Mouse (Mus musculus) ES-Bruce4 (cell line): ENCODE measurements around the gene Rora. TPM values are rescaled to one million over a fixed set of nuclear protein-coding genes. Genes with fewer than 3 reads are reported as not detected.

Experiments
- H3K27ac ChIP-seq: 2 replicates; pipeline ENCODE4 v1.5.1; 2012; ENCODE audit warnings: low read length, inconsistent platforms; ENCODE audit not compliant: insufficient read depth
- H3K27me3 ChIP-seq: 2 replicates; pipeline ENCODE4 v1.6.1; 2012; ENCODE audit warnings: mild to moderate bottlenecking, low read length, inconsistent platforms; ENCODE audit not compliant: control insufficient read depth, poor library complexity, insufficient read depth, severe bottlenecking
- H3K36me3 ChIP-seq: 2 replicates; pipeline ENCODE4 v1.6.1; 2012; ENCODE audit warnings: inconsistent platforms, mild to moderate bottlenecking, low read length, moderate library complexity; ENCODE audit not compliant: control insufficient read depth, poor library complexity, insufficient read depth, severe bottlenecking
- H3K4me1 ChIP-seq: one replicate; pipeline ENCODE4 v1.8.1; 2011; ENCODE audit warnings: low read length; ENCODE audit not compliant: control insufficient read depth, insufficient read depth
- H3K4me3 ChIP-seq: 2 replicates; pipeline ENCODE4 v1.5.1; 2011; ENCODE audit warnings: low read depth, mild to moderate bottlenecking, low read length
- H3K9ac ChIP-seq: 2 replicates; pipeline ENCODE4 v1.6.1; 2012; ENCODE audit warnings: low read depth, mild to moderate bottlenecking, inconsistent platforms; ENCODE audit not compliant: poor library complexity, severe bottlenecking
- H3K9me3 ChIP-seq: replicated peaks from 2 replicates; pipeline ENCODE4 v1.6.1; 2012; ENCODE audit warnings: mild to moderate bottlenecking, low read length, inconsistent platforms; ENCODE audit not compliant: control insufficient read depth, poor library complexity, insufficient read depth, severe bottlenecking
- CTCF ChIP-seq: IDR thresholded peaks from one replicate; pipeline ENCODE4 v1.8.1; 2011; ENCODE audit warnings: low read depth, low read length
- EP300 ChIP-seq: IDR thresholded peaks from 2 replicates; pipeline ENCODE4 v1.6.1; 2011; ENCODE audit warnings: low read depth, low read length; ENCODE audit not compliant: insufficient read depth
- POLR2A ChIP-seq: IDR thresholded peaks from one replicate; pipeline ENCODE4 v1.8.1; 2011; ENCODE audit warnings: low read length; ENCODE audit not compliant: insufficient read depth
- polyA plus RNA-seq: library from polyadenylated mRNA; stranded (reverse); fragments of >200 nt; gene quantifications from 2 replicates; pipeline ENCODE4 v1.2.4, GENCODE M21; 2011; ENCODE audit warnings: low read depth; ENCODE audit not compliant: missing spikeins, insufficient read depth, insufficient read length

Rora gene
- polyA plus RNA-seq, 1 experiment, result 3.6 TPM

DNA sequence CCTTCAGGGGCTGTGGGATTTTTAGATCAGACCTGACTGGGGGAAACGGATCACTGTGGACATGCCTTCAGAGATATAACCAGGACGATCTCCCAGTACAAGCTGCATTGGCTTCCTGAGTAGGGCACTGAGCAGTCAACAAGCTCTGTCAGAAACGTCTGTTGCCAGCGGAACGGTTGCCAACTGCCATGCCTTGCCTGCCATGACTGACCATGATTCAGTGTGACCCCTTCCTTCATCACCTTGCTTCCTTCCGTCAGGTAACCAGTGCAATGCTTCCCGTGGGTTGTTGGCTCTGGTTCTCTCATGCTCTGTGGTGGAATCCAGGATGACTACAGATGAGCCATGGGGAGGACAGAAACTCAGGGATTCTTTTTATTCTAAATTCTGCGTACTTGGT lies 16.3 kb upstream of the Rora start:
- no peak for TF ChIP-seq EP300
- TF ChIP-seq CTCF, result no peak
- TF ChIP-seq POLR2A, result no peak
- H3K27me3 ChIP-seq, result no peaks in the 10 kb centered on the region
- no peaks in the 10 kb centered on the region for H3K4me1 ChIP-seq
- no peaks in the 10 kb centered on the region for H3K36me3 ChIP-seq
- H3K27ac ChIP-seq, result no peak overlapping the region
- H3K9me3 ChIP-seq, result no peaks in the 10 kb centered on the region
- H3K4me3 ChIP-seq, result no peak overlapping the region
- H3K9ac ChIP-seq, result no peak overlapping the region

DNA sequence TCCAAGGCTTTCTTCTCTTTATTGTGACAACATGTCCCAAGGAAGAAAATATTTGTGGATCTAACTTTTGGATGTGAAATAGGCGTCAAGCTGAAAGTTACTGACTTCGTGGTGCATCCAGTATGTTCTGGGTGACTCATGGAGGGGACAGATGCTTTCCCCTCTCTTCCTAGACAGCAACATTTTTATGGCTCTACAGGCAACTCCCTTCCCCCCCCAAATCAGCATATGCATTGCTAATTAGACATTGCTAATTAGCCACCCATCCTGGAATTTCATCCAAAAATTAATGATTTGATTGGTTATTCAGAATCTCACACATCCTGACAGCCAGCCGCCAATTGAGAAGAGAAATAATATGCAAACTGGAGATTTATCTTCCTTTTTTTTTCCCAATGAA lies 12.5 kb upstream of the Rora start:
- H3K4me1 ChIP-seq, result no peaks in the 10 kb centered on the region
- TF ChIP-seq POLR2A (no peak), CTCF (no peak), EP300 (no peak)

DNA sequence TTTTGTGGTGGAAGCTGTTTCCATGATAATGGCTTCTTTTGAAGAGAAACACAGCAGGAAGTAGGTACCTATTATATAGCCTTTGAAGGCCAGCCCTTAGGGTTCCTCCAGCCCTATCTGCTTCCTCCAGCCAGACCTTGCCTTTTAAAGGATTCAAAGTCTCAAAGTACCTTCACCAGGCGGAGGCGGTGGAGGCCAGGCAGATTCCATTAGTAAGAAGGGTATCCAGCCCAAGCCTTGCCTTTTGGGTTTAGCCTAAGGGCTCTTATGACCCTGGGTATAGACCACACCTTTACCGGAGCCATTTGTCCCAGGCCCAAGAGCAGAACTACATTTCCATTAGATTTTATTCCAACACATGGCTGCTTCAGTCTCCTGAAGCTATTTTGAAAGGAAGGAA lies 5.5 kb upstream of the Rora start:
- Histone ChIP-seq H3K27ac (no peak overlapping the region), H3K27me3 (no peaks in the 10 kb centered on the region), H3K4me1 (no peaks in the 10 kb centered on the region), H3K9me3 (no peaks in the 10 kb centered on the region), H3K4me3 (no peak overlapping the region), H3K36me3 (no peaks in the 10 kb centered on the region), H3K9ac (no peak overlapping the region)
- no peak for TF ChIP-seq CTCF
- no peak for TF ChIP-seq POLR2A
- TF ChIP-seq EP300, result no peak

More for the DNA sequence above, 12.5 kb upstream of the Rora start:
- Histone ChIP-seq H3K9ac (no peak overlapping the region), H3K9me3 (no peaks in the 10 kb centered on the region), H3K36me3 (no peaks in the 10 kb centered on the region), H3K4me3 (no peak overlapping the region), H3K27me3 (no peaks in the 10 kb centered on the region), H3K27ac (no peak overlapping the region)

DNA sequence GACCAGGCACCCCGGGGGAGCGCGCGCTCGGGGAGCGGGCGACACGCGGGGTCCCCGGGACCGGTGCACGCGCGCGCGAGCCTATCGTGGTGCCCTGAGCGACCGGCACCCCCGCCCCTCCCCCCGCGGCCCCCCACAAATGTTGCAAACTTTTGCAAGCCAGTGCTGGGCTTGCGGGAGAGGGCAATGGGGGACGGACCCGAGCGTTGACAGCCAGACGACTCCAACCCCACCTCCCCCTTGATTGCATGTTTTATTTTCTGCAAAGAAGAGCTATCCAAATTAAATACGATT lies 400 bp downstream of the Rora start:
- Histone ChIP-seq H3K9ac (peak overlapping the region; percentile 83), H3K36me3 (no peaks in the 10 kb centered on the region), H3K4me1 (no peaks in the 10 kb centered on the region), H3K27me3 (no peaks in the 10 kb centered on the region; the same call in 1 of the 2 replicates), H3K9me3 (no peaks in the 10 kb centered on the region), H3K27ac (no peak overlapping the region), H3K4me3 (peak overlapping the region; percentile 97)
- no peak for TF ChIP-seq POLR2A
- TF ChIP-seq CTCF, result no peak
- no peak for TF ChIP-seq EP300

DNA sequence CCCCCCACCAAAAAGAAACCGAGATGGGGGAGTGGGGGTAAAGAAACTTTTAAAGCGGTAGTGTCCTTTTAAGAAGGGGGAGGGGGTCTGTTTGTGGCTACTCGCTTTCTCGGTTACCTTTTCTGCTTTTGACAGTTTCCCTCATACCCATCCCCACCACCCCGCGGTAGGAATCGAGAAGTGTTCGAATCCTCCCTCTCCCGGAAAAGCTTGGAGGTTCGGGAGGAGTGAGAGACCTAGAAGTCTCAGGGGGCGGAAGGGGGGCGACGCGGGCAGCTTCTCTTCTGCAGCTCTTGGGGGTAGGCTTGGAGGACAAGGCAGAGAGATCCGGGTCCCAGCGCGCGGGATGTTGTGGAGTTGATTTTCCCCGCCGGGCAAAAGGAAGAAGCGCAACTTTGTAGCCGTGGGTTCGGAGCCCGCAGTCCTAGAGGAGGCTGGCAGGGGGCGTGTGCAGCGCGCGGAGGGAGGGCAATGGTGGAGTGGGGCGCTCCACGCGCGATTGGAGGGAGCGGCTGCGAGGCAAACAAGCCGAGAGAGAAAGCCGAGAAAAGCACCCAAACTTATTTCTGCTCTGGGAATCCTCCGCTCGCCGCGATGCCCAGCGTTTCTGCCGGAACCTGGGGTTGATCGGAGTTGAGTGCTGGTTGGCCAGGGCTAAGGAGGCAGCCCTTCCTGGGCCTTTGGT lies 889 bp downstream of the Rora start:
- Histone ChIP-seq H3K9me3 (no peaks in the 10 kb centered on the region), H3K4me3 (peak overlapping the region; percentile 97), H3K27me3 (no peaks in the 10 kb centered on the region; the same call in 1 of the 2 replicates), H3K4me1 (no peaks in the 10 kb centered on the region), H3K36me3 (no peaks in the 10 kb centered on the region), H3K27ac (no peak overlapping the region), H3K9ac (peak overlapping the region; percentile 83)
- TF ChIP-seq EP300, result no peak
- TF ChIP-seq CTCF, result no peak
- TF ChIP-seq POLR2A, result no peak
